Mouse (Mus musculus) kidney, postnatal 0 days (tissue): ENCODE measurements around the gene Col23a1. TPM values are rescaled to one million over a fixed set of nuclear protein-coding genes. Genes with fewer than 3 reads are reported as not detected.

Experiments
- ATAC-seq: fragments of 200-750 bp; cut with Nextera tagmentation; replicated peaks from 2 replicates; pipeline ENCODE4 v1.8.0; 2017; ENCODE audit warnings: low read depth, moderate number of reproducible peaks, moderate TSS enrichment, moderate library complexity; ENCODE audit not compliant: low FRiP score
- DNase-seq: peaks from one replicate; pipeline ENCODE4 v3.0.0-alpha.2; 2016; ENCODE audit warnings: low spot score
- H3K27ac ChIP-seq: fragments of 300-500 bp; sonication (generic); 2 replicates; pipeline ENCODE4 v1.5.1; 2014; ENCODE audit warnings: mild to moderate bottlenecking
- H3K27me3 ChIP-seq: fragments of 300-500 bp; sonication (generic); 2 replicates; pipeline ENCODE4 v1.6.1; 2014; ENCODE audit warnings: low read length, mixed read lengths; ENCODE audit not compliant: insufficient read depth
- H3K36me3 ChIP-seq: fragments of 300-500 bp; sonication (generic); 2 replicates; pipeline ENCODE4 v1.6.1; 2014; ENCODE audit warnings: low read length, mixed read lengths; ENCODE audit not compliant: insufficient read depth
- H3K4me1 ChIP-seq: fragments of 300-500 bp; sonication (generic); replicated peaks from 2 replicates; pipeline ENCODE4 v1.6.1; 2014; ENCODE audit warnings: antibody characterized with exemption, low read length, mixed read lengths; ENCODE audit not compliant: insufficient read depth
- H3K4me2 ChIP-seq: fragments of 300-500 bp; sonication (generic); 2 replicates; pipeline ENCODE4 v1.6.1; 2014; ENCODE audit warnings: mild to moderate bottlenecking, low read length, moderate library complexity, mixed read lengths
- H3K4me3 ChIP-seq: fragments of 300-500 bp; sonication (generic); replicated peaks from 2 replicates; pipeline ENCODE4 v1.5.1; 2014; ENCODE audit warnings: low read depth, low read length
- H3K9ac ChIP-seq: fragments of 300-500 bp; sonication (generic); 2 replicates; pipeline ENCODE4 v1.6.1; 2014; ENCODE audit warnings: low read depth, low read length
- H3K9me3 ChIP-seq: fragments of 300-500 bp; sonication (generic); replicated peaks from 2 replicates; pipeline ENCODE4 v1.6.1; 2016; ENCODE audit warnings: low read length, inconsistent platforms, mixed read lengths
- CTCF ChIP-seq: IDR thresholded peaks from 2 replicates; pipeline ENCODE4 v1.5.1; 2016; ENCODE audit warnings: antibody characterized with exemption, low read depth, mild to moderate bottlenecking, moderate library complexity
- WGBS: fragments of 180-500 bp; shearing (Covaris S2); extraction: QIAGEN DNeasy Blood & Tissue Kit; methylation state at CpG from one replicate; pipeline ENCODE4 v1.1.7; 2014; 5-methylcytosine and 5-hydroxymethylcytosine counted together
- polyA plus RNA-seq: library from polyadenylated mRNA; unstranded; fragments of >200 nt; fragmentation: Nextera tagmentation; extraction: Ambion mirVana; gene quantifications from 2 replicates; pipeline ENCODE4 v1.2.1, GENCODE M21; 2015

Gene Col23a1
- polyA plus RNA-seq, 1 experiment from 2014 or later: 6.8 TPM

- H3K9me3 ChIP-seq: no peaks in the 10 kb centered on the region
- ATAC-seq (no peak), DNase-seq (no peak)
- no peak overlapping the region for H3K4me3 ChIP-seq
- no peaks in the 10 kb centered on the region for H3K36me3 ChIP-seq
- TF ChIP-seq CTCF: no peak
- 0 out of 2 replicates have a peak, but pooled peaks cover 3% of the 10 kb centered on the region for H3K4me1 ChIP-seq
- H3K27me3 ChIP-seq: no peaks in the 10 kb centered on the region
- no peak overlapping the region for H3K27ac ChIP-seq
- 80% methylated on average over 3 of the region's 3 CpGs for WGBS
- no peak overlapping the region for H3K4me2 ChIP-seq
- no peak overlapping the region for H3K9ac ChIP-seq
Observed at GRCm38 (mm10) chr11:51295742-51296141, 6.0 kb downstream of the Col23a1 start.

GRCm38 (mm10) chr11:51298691-51299090 lies 9.0 kb downstream of the Col23a1 start:
- Histone ChIP-seq H3K4me3 (no peak overlapping the region), H3K4me2 (no peak overlapping the region), H3K9ac (no peak overlapping the region), H3K9me3 (no peaks in the 10 kb centered on the region), H3K4me1 (0 out of 2 replicates have a peak, but pooled peaks cover 3% of the 10 kb centered on the region), H3K27me3 (no peaks in the 10 kb centered on the region), H3K27ac (no peak overlapping the region), H3K36me3 (no peaks in the 10 kb centered on the region)
- ATAC-seq (0 out of 2 replicates have a peak, but pooled peaks have one; percentile 33), DNase-seq (no peak)
- WGBS: 87% methylated on average over 4 of the region's 4 CpGs
- no peak for TF ChIP-seq CTCF

GRCm38 (mm10) chr11:51302396-51302795 lies 12.7 kb downstream of the Col23a1 start:
- Histone ChIP-seq H3K4me1 (no peaks in the 10 kb centered on the region), H3K27me3 (no peaks in the 10 kb centered on the region), H3K27ac (no peak overlapping the region), H3K36me3 (no peaks in the 10 kb centered on the region), H3K9me3 (no peaks in the 10 kb centered on the region), H3K4me2 (no peak overlapping the region), H3K9ac (no peak overlapping the region), H3K4me3 (no peak overlapping the region)
- ATAC-seq: no peak
- TF ChIP-seq CTCF: no peak
- no peak for DNase-seq
- WGBS: 67% methylated on average over 5 of the region's 5 CpGs

- no peak for TF ChIP-seq CTCF
- Histone ChIP-seq H3K27ac (no peak overlapping the region), H3K4me3 (no peak overlapping the region), H3K4me1 (no peaks in the 10 kb centered on the region), H3K4me2 (no peak overlapping the region), H3K36me3 (no peaks in the 10 kb centered on the region), H3K9ac (no peak overlapping the region), H3K9me3 (no peaks in the 10 kb centered on the region), H3K27me3 (no peaks in the 10 kb centered on the region)
- no peak for ATAC-seq
- DNase-seq: no peak
- WGBS: 55% methylated on average over 12 of the region's 12 CpGs
Observed at GRCm38 (mm10) chr11:51303981-51304553, 14.3 kb downstream of the Col23a1 start.

- DNase-seq (no peak), ATAC-seq (no peak)
- Histone ChIP-seq H3K36me3 (no peaks in the 10 kb centered on the region), H3K9me3 (no peaks in the 10 kb centered on the region), H3K27me3 (no peaks in the 10 kb centered on the region), H3K4me3 (no peak overlapping the region), H3K4me1 (no peaks in the 10 kb centered on the region), H3K27ac (no peak overlapping the region), H3K9ac (no peak overlapping the region), H3K4me2 (no peak overlapping the region)
- 34% methylated on average over 5 of the region's 5 CpGs for WGBS
- TF ChIP-seq CTCF: no peak
Observed at GRCm38 (mm10) chr11:51308306-51308705, 18.6 kb downstream of the Col23a1 start.

GRCm38 (mm10) chr11:51311846-51312245 lies 22.1 kb downstream of the Col23a1 start:
- DNase-seq (no peak), ATAC-seq (no peak)
- no peak overlapping the region for H3K9ac ChIP-seq
- H3K4me2 ChIP-seq: no peak overlapping the region
- no peaks in the 10 kb centered on the region for H3K36me3 ChIP-seq
- H3K4me3 ChIP-seq: no peak overlapping the region
- no peak overlapping the region for H3K27ac ChIP-seq
- 80% methylated on average over 8 of the region's 8 CpGs for WGBS
- no peaks in the 10 kb centered on the region for H3K27me3 ChIP-seq
- no peaks in the 10 kb centered on the region for H3K9me3 ChIP-seq
- no peaks in the 10 kb centered on the region for H3K4me1 ChIP-seq
- no peak for TF ChIP-seq CTCF
